Mouse (Mus musculus): ENCODE measurements at regions not wholly inside any gene's neighbourhood (a gene's known extent, or its start where the extent isn't known, plus 50 kb on each side); places are given as distances from the start of the nearest gene placed in this dataset.

DNA sequence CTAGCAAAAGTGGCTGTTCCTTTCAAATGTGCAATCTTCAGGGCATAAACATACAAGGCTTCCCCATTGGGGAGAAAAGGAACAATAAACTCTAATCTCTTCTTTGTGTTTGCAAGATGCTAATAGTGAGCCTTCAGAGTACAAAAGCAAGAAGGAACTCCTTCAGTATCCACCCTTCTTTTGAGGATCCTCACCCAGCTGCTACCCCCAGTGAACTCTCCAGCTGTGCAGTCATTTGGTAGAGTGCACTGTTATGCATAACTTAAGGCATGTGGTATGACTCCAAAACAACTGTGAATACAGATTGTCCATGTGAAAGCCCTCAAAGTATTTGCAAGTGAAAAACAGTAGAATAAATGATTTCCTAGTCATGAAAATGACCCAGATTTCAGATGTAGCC lies 487.1 kb upstream of the Mef2c start:
- no peak for TF ChIP-seq POLR2A (IDR thresholded peaks at IDR 0.05; ENCODE audit: low read depth, low read length)
- TF ChIP-seq MAX (IDR thresholded peaks at IDR 0.05; ENCODE audit: low read length): no peak
- TF ChIP-seq HCFC1 (IDR thresholded peaks at IDR 0.05; ENCODE audit: low read depth, low read length): no peak
- TF ChIP-seq UBTF (IDR thresholded peaks at IDR 0.05; ENCODE audit: low read depth, low read length): no peak
- TF ChIP-seq CTCF (conservative IDR thresholded peaks at IDR 0.05 in 1 of 2, IDR thresholded peaks at IDR 0.05 in 1 of 2; ENCODE audit: low read depth in 2 of 2, low read length in 2 of 2): no peak
- TF ChIP-seq POLR2AphosphoS2 (IDR thresholded peaks at IDR 0.05; ENCODE audit: low read depth, low read length): no peak
- TF ChIP-seq ZC3H11A (IDR thresholded peaks at IDR 0.05; ENCODE audit: low read depth, low read length): no peak
- no peak for TF ChIP-seq ZNF384 (IDR thresholded peaks at IDR 0.05; ENCODE audit: low read depth, low read length)
- no peak for TF ChIP-seq CHD2 (IDR thresholded peaks at IDR 0.05; ENCODE audit: low read length)
- TF ChIP-seq USF2 (conservative IDR thresholded peaks at IDR 0.05; ENCODE audit: low read depth, low read length): no peak
